Mouse (Mus musculus): ENCODE measurements around the gene Slc35g2. TPM values are rescaled to one million over a fixed set of nuclear protein-coding genes. Genes with fewer than 3 reads are reported as not detected.

Slc35g2 gene
- polyA plus RNA-seq, 1 experiment from 2014 or later: 9.6 TPM

GRCm38 (mm10) chr9:100525225-100525624 is 45.7 kb downstream of the Slc35g2 start:
- peaks cover 9% of the 10 kb centered on the region for H3K9me3 ChIP-seq (replicated peaks)
- no peak overlapping the region for H3K4me3 ChIP-seq
- peaks cover 9% of the 10 kb centered on the region for H3K36me3 ChIP-seq
- no peak overlapping the region for H3K4me2 ChIP-seq
- no peak overlapping the region for H3K27ac ChIP-seq (ENCODE audit: poor library complexity, severe bottlenecking)
- ATAC-seq (ENCODE audit: insufficient number of reproducible peaks, low FRiP score): no peak
- 79% methylated on average over 2 of the region's 2 CpGs for WGBS
- no peak overlapping the region for H3K9ac ChIP-seq
- H3K27me3 ChIP-seq (replicated peaks): no peaks in the 10 kb centered on the region
- peaks cover 18% of the 10 kb centered on the region for H3K4me1 ChIP-seq (replicated peaks)

- H3K27ac ChIP-seq (ENCODE audit: poor library complexity, severe bottlenecking): no peak overlapping the region
- H3K9me3 ChIP-seq (replicated peaks): no peaks in the 10 kb centered on the region
- H3K27me3 ChIP-seq (replicated peaks): no peaks in the 10 kb centered on the region
- H3K4me1 ChIP-seq (replicated peaks): peaks cover 16% of the 10 kb centered on the region
- H3K9ac ChIP-seq: no peak overlapping the region
- H3K4me2 ChIP-seq: no peak overlapping the region
- no peaks in the 10 kb centered on the region for H3K36me3 ChIP-seq
- WGBS: 50% methylated on average over 2 of the region's 2 CpGs
- H3K4me3 ChIP-seq: no peak overlapping the region
- no peak for ATAC-seq (ENCODE audit: insufficient number of reproducible peaks, low FRiP score)
These were observed 48.9 kb downstream of the Slc35g2 start for GRCm38 (mm10) chr9:100522029-100522428.

- Histone ChIP-seq H3K4me1 (replicated peaks) (peaks cover 11% of the 10 kb centered on the region), H3K27ac (ENCODE audit: poor library complexity, severe bottlenecking) (no peak overlapping the region; the same call in 1 of the 2 replicates), H3K4me2 (no peak overlapping the region), H3K9me3 (replicated peaks) (no peaks in the 10 kb centered on the region), H3K4me3 (no peak overlapping the region), H3K27me3 (replicated peaks) (no peaks in the 10 kb centered on the region), H3K9ac (no peak overlapping the region), H3K36me3 (no peaks in the 10 kb centered on the region)
- 0% methylated on average over 2 of the region's 2 CpGs for WGBS
- ATAC-seq (ENCODE audit: insufficient number of reproducible peaks, low FRiP score): no peak
These were observed 50.3 kb downstream of the Slc35g2 start for GRCm38 (mm10) chr9:100520586-100520985.

- Histone ChIP-seq H3K36me3 (no peaks in the 10 kb centered on the region), H3K27me3 (replicated peaks) (no peaks in the 10 kb centered on the region), H3K27ac (ENCODE audit: poor library complexity, severe bottlenecking) (no peak overlapping the region), H3K4me2 (no peak overlapping the region), H3K4me3 (no peak overlapping the region), H3K4me1 (replicated peaks) (peaks cover 11% of the 10 kb centered on the region), H3K9me3 (replicated peaks) (no peaks in the 10 kb centered on the region), H3K9ac (no peak overlapping the region)
- no peak for ATAC-seq (ENCODE audit: insufficient number of reproducible peaks, low FRiP score)
- WGBS: 99% methylated on average over 3 of the region's 3 CpGs
These were observed 50.9 kb downstream of the Slc35g2 start for GRCm38 (mm10) chr9:100520012-100520411.

- ATAC-seq (ENCODE audit: insufficient number of reproducible peaks, low FRiP score): no peak
- 77% methylated on average over 2 of the region's 2 CpGs for WGBS
- H3K9ac ChIP-seq: no peak overlapping the region
- no peaks in the 10 kb centered on the region for H3K9me3 ChIP-seq (replicated peaks)
- no peaks in the 10 kb centered on the region for H3K36me3 ChIP-seq
- no peaks in the 10 kb centered on the region for H3K27me3 ChIP-seq (replicated peaks)
- no peak overlapping the region for H3K4me3 ChIP-seq
- H3K27ac ChIP-seq (ENCODE audit: poor library complexity, severe bottlenecking): no peak overlapping the region
- H3K4me1 ChIP-seq (replicated peaks): peaks cover 8% of the 10 kb centered on the region
- no peak overlapping the region for H3K4me2 ChIP-seq
These were observed 63.3 kb downstream of the Slc35g2 start for GRCm38 (mm10) chr9:100507581-100507980.

GRCm38 (mm10) chr9:100506652-100507051 is 64.2 kb downstream of the Slc35g2 start:
- Histone ChIP-seq H3K27me3 (replicated peaks) (no peaks in the 10 kb centered on the region), H3K9ac (no peak overlapping the region), H3K4me3 (no peak overlapping the region), H3K36me3 (peaks cover 1% of the 10 kb centered on the region), H3K9me3 (replicated peaks) (no peaks in the 10 kb centered on the region), H3K4me1 (replicated peaks) (peaks cover 6% of the 10 kb centered on the region; the same call in 1 of the 2 replicates), H3K4me2 (no peak overlapping the region), H3K27ac (ENCODE audit: poor library complexity, severe bottlenecking) (no peak overlapping the region)
- ATAC-seq (ENCODE audit: insufficient number of reproducible peaks, low FRiP score): no peak
- 60% methylated on average over 2 of the region's 2 CpGs for WGBS

- Histone ChIP-seq H3K27ac (ENCODE audit: poor library complexity, severe bottlenecking) (no peak overlapping the region), H3K4me1 (replicated peaks) (no peaks in the 10 kb centered on the region; the same call in 1 of the 2 replicates), H3K27me3 (replicated peaks) (no peaks in the 10 kb centered on the region), H3K4me2 (peak overlapping the region; percentile 49), H3K9ac (no peak overlapping the region), H3K36me3 (peaks cover 5% of the 10 kb centered on the region), H3K9me3 (replicated peaks) (no peaks in the 10 kb centered on the region), H3K4me3 (0 out of 2 replicates have a peak overlapping the region, but pooled peaks have one; percentile 13)
- no peak for ATAC-seq (ENCODE audit: insufficient number of reproducible peaks, low FRiP score)
- 92% methylated on average over 4 of the region's 4 CpGs for WGBS
These were observed 65.4 kb downstream of the Slc35g2 start for GRCm38 (mm10) chr9:100505498-100505897.

Other genes starting within 250 kb of the Slc35g2 start
- gene Il20rb, start 84.3 kb downstream of the Slc35g2 start, polyA plus RNA-seq (2016; fragmentation: Nextera tagmentation; extraction: Ambion mirVana): 0.59 and 0.65 TPM in 2 replicates
- gene Nck1, start 25.0 kb downstream of the Slc35g2 start, polyA plus RNA-seq (2016; fragmentation: Nextera tagmentation; extraction: Ambion mirVana): 59.4 and 64.1 TPM in 2 replicates
- gene Stag1, start 26.7 kb upstream of the Slc35g2 start, polyA plus RNA-seq (2016; fragmentation: Nextera tagmentation; extraction: Ambion mirVana): 38.6 and 39.0 TPM in 2 replicates

Data from heart, embryonic 12.5 days (tissue).